Mouse (Mus musculus): ENCODE results near the gene Cntrob. TPM values are rescaled to one million over a fixed set of nuclear protein-coding genes. Genes with fewer than 3 reads are reported as not detected.

Gene Cntrob
- polyA plus RNA-seq, 1 experiment from 2014 or later, result 18.6 TPM

GRCm38 (mm10) chr11:69258287-69258686, 65.3 kb downstream of the Cntrob start:
- no peak; the same call in 1 of the 2 replicates for ATAC-seq (ENCODE audit: insufficient read depth, low FRiP score, low read depth)
- WGBS, result 50% methylated on average over 5 of the region's 5 CpGs
- no peak overlapping the region for H3K4me3 ChIP-seq (replicated peaks)

GRCm38 (mm10) chr11:69257807-69258206, 65.8 kb downstream of the Cntrob start:
- 48% methylated on average over 4 of the region's 4 CpGs for WGBS
- Histone ChIP-seq H3K27ac (no peak overlapping the region), H3K9me3 (no peaks in the 10 kb centered on the region), H3K4me1 (0 out of 2 replicates have a peak, but pooled peaks cover 3% of the 10 kb centered on the region), H3K27me3 (replicated peaks) (no peaks in the 10 kb centered on the region), H3K4me2 (peak overlapping the region; percentile 32), H3K36me3 (no peaks in the 10 kb centered on the region), H3K4me3 (replicated peaks) (no peak overlapping the region), H3K9ac (no peak overlapping the region)
- no peak for ATAC-seq (ENCODE audit: insufficient read depth, low FRiP score, low read depth)

More at GRCm38 (mm10) chr11:69258287-69258686, 65.3 kb downstream of the Cntrob start:
- Histone ChIP-seq H3K36me3 (no peaks in the 10 kb centered on the region), H3K27me3 (replicated peaks) (no peaks in the 10 kb centered on the region), H3K27ac (no peak overlapping the region), H3K4me2 (peak overlapping the region; percentile 32), H3K4me1 (0 out of 2 replicates have a peak, but pooled peaks cover 2% of the 10 kb centered on the region), H3K9ac (no peak overlapping the region), H3K9me3 (no peaks in the 10 kb centered on the region)

- H3K4me2 ChIP-seq, result no peak overlapping the region
- H3K9ac ChIP-seq, result no peak overlapping the region
- H3K27ac ChIP-seq, result no peak overlapping the region
- H3K27me3 ChIP-seq (replicated peaks), result no peaks in the 10 kb centered on the region
- no peaks in the 10 kb centered on the region for H3K36me3 ChIP-seq
- no peaks in the 10 kb centered on the region for H3K9me3 ChIP-seq
- H3K4me1 ChIP-seq, result 0 out of 2 replicates have a peak, but pooled peaks cover 3% of the 10 kb centered on the region
- ATAC-seq (ENCODE audit: insufficient read depth, low FRiP score, low read depth), result no peak
- H3K4me3 ChIP-seq (replicated peaks), result no peak overlapping the region
- WGBS, result 78% methylated on average over 2 of the region's 2 CpGs
These were observed 66.5 kb downstream of the Cntrob start for GRCm38 (mm10) chr11:69257072-69257471.

GRCm38 (mm10) chr11:69254808-69255207, 68.8 kb downstream of the Cntrob start:
- no peak overlapping the region for H3K4me3 ChIP-seq (replicated peaks)
- H3K36me3 ChIP-seq, result no peaks in the 10 kb centered on the region
- 78% methylated on average over 5 of the region's 5 CpGs for WGBS
- no peak overlapping the region for H3K9ac ChIP-seq
- H3K27ac ChIP-seq, result no peak overlapping the region
- H3K9me3 ChIP-seq, result no peaks in the 10 kb centered on the region
- 0 out of 2 replicates have a peak, but pooled peaks cover 3% of the 10 kb centered on the region for H3K4me1 ChIP-seq
- H3K27me3 ChIP-seq (replicated peaks), result no peaks in the 10 kb centered on the region
- no peak for ATAC-seq (ENCODE audit: insufficient read depth, low FRiP score, low read depth)
- H3K4me2 ChIP-seq, result no peak overlapping the region

DNA sequence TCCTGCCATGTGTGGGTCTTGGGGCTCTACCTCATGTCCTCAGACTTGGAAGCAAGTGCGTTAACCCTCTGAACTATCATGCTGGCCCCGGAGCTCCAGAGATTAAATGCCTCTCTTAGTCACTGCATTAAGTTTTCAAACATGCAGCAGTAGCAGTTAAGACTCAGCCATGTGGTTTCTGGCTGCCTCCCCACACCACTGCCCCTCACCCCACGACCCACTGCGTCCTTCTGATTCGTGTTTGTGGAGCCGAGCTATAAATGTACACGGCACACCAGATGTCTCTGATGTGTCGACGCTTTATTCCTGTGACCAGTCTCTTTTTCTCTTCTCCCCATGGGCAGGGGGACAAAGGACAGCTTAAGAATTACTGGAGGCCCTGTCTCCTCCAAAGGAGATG, 70.4 kb downstream of the Cntrob start:
- H3K36me3 ChIP-seq, result no peaks in the 10 kb centered on the region
- no peak overlapping the region for H3K9ac ChIP-seq
- no peak for ATAC-seq (ENCODE audit: insufficient read depth, low FRiP score, low read depth)
- WGBS, result 32% methylated on average over 9 of the region's 9 CpGs
- peak overlapping the region; percentile 2; the same call in 1 of the 2 replicates for H3K4me2 ChIP-seq
- H3K4me1 ChIP-seq, result 0 out of 2 replicates have a peak, but pooled peaks cover 3% of the 10 kb centered on the region
- no peak overlapping the region for H3K27ac ChIP-seq
- H3K27me3 ChIP-seq (replicated peaks), result no peaks in the 10 kb centered on the region
- H3K4me3 ChIP-seq (replicated peaks), result no peak overlapping the region
- no peaks in the 10 kb centered on the region for H3K9me3 ChIP-seq

DNA sequence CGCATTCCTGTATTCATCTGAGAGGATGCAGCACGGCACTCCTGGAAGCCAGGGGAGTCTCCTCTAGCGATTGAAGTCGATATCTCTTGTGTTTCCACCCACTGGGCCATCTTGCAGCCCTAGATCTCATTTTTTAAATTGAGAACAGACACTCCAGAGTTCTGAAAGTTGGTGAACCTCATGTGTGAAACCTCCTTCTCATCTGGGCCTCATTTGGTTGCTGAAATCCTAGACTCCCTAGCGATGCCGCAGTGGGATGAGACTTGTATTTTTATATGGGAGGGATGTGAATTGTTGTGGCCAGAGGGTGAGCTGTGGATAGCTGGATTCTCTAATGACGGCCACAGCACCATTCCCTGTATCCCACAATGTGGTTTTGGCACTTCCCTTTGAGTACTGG, 71.6 kb downstream of the Cntrob start:
- H3K9me3 ChIP-seq, result no peaks in the 10 kb centered on the region
- H3K4me2 ChIP-seq, result no peak overlapping the region
- H3K36me3 ChIP-seq, result no peaks in the 10 kb centered on the region
- ATAC-seq (ENCODE audit: insufficient read depth, low FRiP score, low read depth), result no peak
- no peak overlapping the region for H3K9ac ChIP-seq
- H3K4me1 ChIP-seq, result 0 out of 2 replicates have a peak, but pooled peaks cover 3% of the 10 kb centered on the region
- 80% methylated on average over 7 of the region's 7 CpGs for WGBS
- H3K27ac ChIP-seq, result no peak overlapping the region
- no peaks in the 10 kb centered on the region for H3K27me3 ChIP-seq (replicated peaks)
- no peak overlapping the region for H3K4me3 ChIP-seq (replicated peaks)

- H3K9ac ChIP-seq, result no peak overlapping the region
- H3K9me3 ChIP-seq, result no peaks in the 10 kb centered on the region
- H3K4me3 ChIP-seq (replicated peaks), result no peak overlapping the region
- ATAC-seq (ENCODE audit: insufficient read depth, low FRiP score, low read depth), result no peak
- H3K27me3 ChIP-seq (replicated peaks), result no peaks in the 10 kb centered on the region
- no peaks in the 10 kb centered on the region for H3K36me3 ChIP-seq
- no peak overlapping the region for H3K4me2 ChIP-seq
- H3K4me1 ChIP-seq, result 0 out of 2 replicates have a peak, but pooled peaks cover 3% of the 10 kb centered on the region
- no peak overlapping the region for H3K27ac ChIP-seq
- 47% methylated on average over 14 of the region's 14 CpGs for WGBS
These were observed 72.3 kb downstream of the Cntrob start for GRCm38 (mm10) chr11:69251135-69251842.

DNA sequence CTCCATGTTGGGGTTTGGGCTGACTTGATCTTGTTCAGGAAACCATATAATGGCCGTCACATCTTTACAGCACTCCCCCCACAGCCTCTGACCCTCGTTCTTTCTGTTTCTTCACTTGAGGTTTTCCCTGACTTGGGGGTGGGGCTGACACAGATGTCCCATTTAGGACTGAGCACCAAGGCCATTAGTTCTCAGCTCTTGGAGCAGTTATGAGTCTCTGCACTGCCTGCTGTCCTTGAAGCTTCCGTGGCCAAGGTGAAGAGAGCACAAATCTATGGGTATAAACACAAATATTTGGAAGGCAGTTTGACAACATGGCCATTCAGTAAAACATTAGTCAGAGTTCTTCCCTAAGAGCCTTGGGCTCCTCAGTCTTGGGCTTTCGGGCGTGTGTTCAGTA, 73.5 kb downstream of the Cntrob start:
- Histone ChIP-seq H3K4me1 (0 out of 2 replicates have a peak, but pooled peaks cover 3% of the 10 kb centered on the region), H3K9me3 (no peaks in the 10 kb centered on the region), H3K36me3 (no peaks in the 10 kb centered on the region), H3K4me2 (no peak overlapping the region), H3K27me3 (replicated peaks) (no peaks in the 10 kb centered on the region), H3K27ac (no peak overlapping the region), H3K4me3 (replicated peaks) (no peak overlapping the region), H3K9ac (no peak overlapping the region)
- WGBS, result 68% methylated on average over 5 of the region's 5 CpGs
- no peak for ATAC-seq (ENCODE audit: insufficient read depth, low FRiP score, low read depth)

Other genes starting within 250 kb of the Cntrob start
- 68.5 and 84.6 TPM in 2 replicates for gene Vamp2, start 235.3 kb downstream of the Cntrob start, polyA plus RNA-seq (2015; fragmentation: Nextera tagmentation; extraction: Ambion mirVana)
- 15.4 and 20.3 TPM in 2 replicates for gene Per1, start 228.6 kb downstream of the Cntrob start, polyA plus RNA-seq (2015; fragmentation: Nextera tagmentation; extraction: Ambion mirVana)
- 0.76 and 1.0 TPM in 2 replicates for gene Hes7, start 203.4 kb downstream of the Cntrob start, polyA plus RNA-seq (2015; fragmentation: Nextera tagmentation; extraction: Ambion mirVana)
- gene 9130213A22Rik, start 201.2 kb downstream of the Cntrob start, polyA plus RNA-seq (2015; fragmentation: Nextera tagmentation; extraction: Ambion mirVana), result 0.37 TPM in 2 replicates
- 0.27 and 1.2 TPM in 2 replicates for gene Aloxe3, start 197.9 kb downstream of the Cntrob start, polyA plus RNA-seq (2015; fragmentation: Nextera tagmentation; extraction: Ambion mirVana)
- 4.2 and 11.5 TPM in 2 replicates for gene Alox12b, start 166.8 kb downstream of the Cntrob start, polyA plus RNA-seq (2015; fragmentation: Nextera tagmentation; extraction: Ambion mirVana)
- gene Alox8, start 125.9 kb downstream of the Cntrob start, polyA plus RNA-seq (2015; fragmentation: Nextera tagmentation; extraction: Ambion mirVana), result 0.28 and 0.31 TPM in 2 replicates
- gene Gucy2e, start 86.7 kb downstream of the Cntrob start, polyA plus RNA-seq (2015; fragmentation: Nextera tagmentation; extraction: Ambion mirVana), result 0.04 TPM in 1 of 2 replicates, not detected in the other
- 146 and 157 TPM in 2 replicates for gene Trappc1, start 205 bp upstream of the Cntrob start, polyA plus RNA-seq (2015; fragmentation: Nextera tagmentation; extraction: Ambion mirVana)
- gene Kcnab3, start 2.5 kb upstream of the Cntrob start, polyA plus RNA-seq (2015; fragmentation: Nextera tagmentation; extraction: Ambion mirVana), result 1.3 TPM in 2 replicates
- gene Rnf227, start 16.7 kb upstream of the Cntrob start, polyA plus RNA-seq (2015; fragmentation: Nextera tagmentation; extraction: Ambion mirVana), result 12.6 and 12.8 TPM in 2 replicates
- gene Chd3, start 45.6 kb upstream of the Cntrob start, polyA plus RNA-seq (2015; fragmentation: Nextera tagmentation; extraction: Ambion mirVana), result 53.4 and 54.0 TPM in 2 replicates
- 154 and 179 TPM in 2 replicates for gene Naa38, start 71.7 kb upstream of the Cntrob start, polyA plus RNA-seq (2015; fragmentation: Nextera tagmentation; extraction: Ambion mirVana)
- gene Cyb5d1, start 71.9 kb upstream of the Cntrob start, polyA plus RNA-seq (2015; fragmentation: Nextera tagmentation; extraction: Ambion mirVana), result 24.9 and 25.3 TPM in 2 replicates
- gene Tmem88, start 74.5 kb upstream of the Cntrob start, polyA plus RNA-seq (2015; fragmentation: Nextera tagmentation; extraction: Ambion mirVana), result 26.7 and 29.4 TPM in 2 replicates
- 25.4 and 26.5 TPM in 2 replicates for gene Kdm6b, start 89.9 kb upstream of the Cntrob start, polyA plus RNA-seq (2015; fragmentation: Nextera tagmentation; extraction: Ambion mirVana)
- gene Dnah2, start 225.3 kb upstream of the Cntrob start, polyA plus RNA-seq (2015; fragmentation: Nextera tagmentation; extraction: Ambion mirVana), result 0.81 and 1.1 TPM in 2 replicates
- gene Efnb3, start 236.4 kb upstream of the Cntrob start, polyA plus RNA-seq (2015; fragmentation: Nextera tagmentation; extraction: Ambion mirVana), result 10.4 and 12.6 TPM in 2 replicates